Mouse (Mus musculus) olfactory bulb, adult 2 months (tissue): ENCODE measurements at regions not wholly inside any gene's neighbourhood (a gene's known extent, or its start where the extent isn't known, plus 50 kb on each side); places are given as distances from the start of the nearest gene placed in this dataset.

Source experiments
- CTCF ChIP-seq: fragments of 200-500 bp; IDR thresholded peaks from 2 replicates; pipeline ENCODE4 v1.5.1; 2012; ENCODE audit warnings: low read depth, mild to moderate bottlenecking, low read length, moderate library complexity; ENCODE audit not compliant: insufficient read depth
- POLR2A ChIP-seq: fragments of 200-500 bp; IDR thresholded peaks from 2 replicates; pipeline ENCODE4 v1.6.1; 2012; ENCODE audit warnings: mild to moderate bottlenecking, low read depth, low read length, moderate library complexity; ENCODE audit not compliant: insufficient read depth

DNA sequence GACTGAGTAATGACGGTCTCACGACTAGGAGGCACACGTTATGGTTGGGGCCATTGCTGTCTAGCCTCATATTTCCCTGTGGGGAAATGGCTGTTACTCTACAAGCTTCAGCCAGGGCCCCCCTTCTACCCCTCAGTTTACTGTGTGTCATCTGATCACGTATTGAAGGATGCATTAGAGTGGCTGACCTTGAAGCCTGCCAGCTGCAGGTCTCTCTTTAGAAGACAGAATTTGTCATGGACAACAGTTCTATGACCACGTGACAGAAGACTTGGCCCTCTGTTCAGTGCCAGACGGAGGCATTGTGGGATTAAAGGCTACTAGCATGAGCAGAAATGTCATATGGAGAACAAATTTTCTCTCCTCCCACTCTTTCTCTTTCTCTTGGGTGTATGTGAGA, 115.6 kb downstream of the Gas1 start:
- TF ChIP-seq CTCF: no peak
- no peak for TF ChIP-seq POLR2A
